Mouse (Mus musculus) gastrocnemius, adult 8-10 months (tissue): ENCODE results near the gene Cacna1a. TPM values are rescaled to one million over a fixed set of nuclear protein-coding genes. Genes with fewer than 3 reads are reported as not detected.

ENCODE experiments used
- DNase-seq, 2 experiments: peaks; one replicate each; pipeline ENCODE4 v3.0.0; 2022; ENCODE audit warnings: low spot score in 2 of 2
- total RNA-seq, 4 experiments: library from RNA; stranded (reverse); gene quantifications; 2 replicates each; pipeline ENCODE4 v1.2.4; 2022

Cacna1a gene
- total RNA-seq, 4 experiments from 2014 or later: 2.2 to 4.6 (median 3.1) TPM

- no peak for DNase-seq
Measured at GRCm38 (mm10) chr8:84687003-84687704, 298.9 kb downstream of the Cacna1a start.

DNA sequence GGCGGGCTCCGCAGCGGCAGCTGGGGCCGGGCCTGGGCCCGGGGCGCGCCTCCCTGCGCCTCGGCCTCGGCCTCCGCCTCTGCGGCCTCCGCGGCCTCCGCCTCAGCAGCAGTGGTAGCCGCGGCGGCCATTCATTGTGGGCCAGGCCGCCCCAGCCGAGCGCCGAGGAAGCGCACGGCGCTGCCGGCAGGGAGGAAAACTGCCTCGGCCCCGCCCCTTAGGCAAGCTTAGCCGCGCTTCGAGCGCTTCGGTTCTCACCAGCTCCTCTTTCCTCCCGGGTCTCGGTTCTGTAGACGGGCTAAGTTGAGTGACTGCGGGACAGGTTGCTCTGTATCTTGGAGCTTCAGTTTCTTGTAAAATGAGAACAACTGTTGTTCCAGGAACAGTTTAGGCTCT is 299.5 kb downstream of the Cacna1a start, which contains the start of gene Nacc1:
Gene Nacc1 (minus strand): TSS at position 158 of the 396 bp plus-strand sequence.
- peak; percentile 72 to 77 for DNase-seq

- DNase-seq: peak; percentile 80
Measured at GRCm38 (mm10) chr8:84689091-84689915, 301.1 kb downstream of the Cacna1a start.

Other genes with a start within 250 kb of the Cacna1a start
- gene Cc2d1a, start 240.5 kb upstream of the Cacna1a start, total RNA-seq: 10 to 100 TPM; 14.0 to 20.0 (median 15.4) TPM
- gene 4930432K21Rik, start 240.4 kb upstream of the Cacna1a start, total RNA-seq: under 1 TPM; 0.16 to 0.46 (median 0.30) TPM
- not detected for gene Nanos3, start 203.2 kb upstream of the Cacna1a start, total RNA-seq
- 1 to 10 TPM; 6.8 to 7.9 (median 7.0) TPM for gene Zswim4, start 151.4 kb upstream of the Cacna1a start, total RNA-seq
- 100 to 1,000 TPM; 142 to 179 (median 152) TPM for gene D8Ertd738e, start 138.7 kb upstream of the Cacna1a start, total RNA-seq
- 10 to 100 TPM; 13.3 to 18.8 (median 16.4) TPM for gene Mri1, start 131.1 kb upstream of the Cacna1a start, total RNA-seq
- gene Ccdc130, start 118.1 kb upstream of the Cacna1a start, total RNA-seq: 1 to 10 TPM; 4.7 to 8.2 (median 5.8) TPM